Mouse (Mus musculus): ENCODE data around the gene Fam89a.

DNA sequence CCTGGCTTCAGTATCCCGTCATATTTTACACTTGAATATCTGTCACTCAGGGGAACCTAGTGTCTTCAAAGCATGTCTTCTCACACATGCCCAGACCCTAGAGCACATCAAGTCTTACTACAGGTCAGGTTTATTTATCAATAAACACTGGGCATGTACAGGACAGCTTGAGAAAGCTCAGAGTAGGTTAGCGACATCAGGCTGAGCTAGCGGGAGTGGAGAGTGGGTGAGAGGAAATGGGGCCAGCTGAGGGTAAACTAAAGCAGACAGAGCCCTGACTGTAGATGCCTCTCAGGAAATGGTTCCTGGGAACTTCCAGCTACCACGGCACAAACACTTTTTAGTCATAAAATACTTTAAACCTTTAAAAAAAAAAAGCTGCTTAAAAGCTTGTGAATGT, 48.1 kb downstream of the Fam89a start:
- TF ChIP-seq POLR2A (IDR thresholded peaks at IDR 0.05; ENCODE audit: insufficient read depth, low read depth, low read length) (no peak), CTCF (IDR thresholded peaks at IDR 0.05; ENCODE audit: insufficient read depth, low read depth, low read length) (no peak)
